Mouse (Mus musculus): ENCODE measurements around the gene Hax1. TPM values are rescaled to one million over a fixed set of nuclear protein-coding genes. Genes with fewer than 3 reads are reported as not detected.

Gene Hax1
- polyA plus RNA-seq, 1 experiment from 2014 or later = 99.6 TPM

- Histone ChIP-seq H3K36me3 (replicated peaks; ENCODE audit: insufficient read depth, low read length) (peaks cover 30% of the 10 kb centered on the region), H3K9ac (replicated peaks) (no peak overlapping the region), H3K27me3 (ENCODE audit: insufficient read depth, low read length) (no peaks in the 10 kb centered on the region), H3K9me3 (ENCODE audit: low read length) (no peaks in the 10 kb centered on the region), H3K27ac (ENCODE audit: low read depth) (peak overlapping the region; percentile 92), H3K4me2 (ENCODE audit: low read depth, low read length) (no peak overlapping the region), H3K4me3 (ENCODE audit: low read depth, low read length) (no peak overlapping the region), H3K4me1 (ENCODE audit: insufficient read depth) (peaks cover 13% of the 10 kb centered on the region)
- no peak for DNase-seq
- no peak for ATAC-seq
- WGBS (ENCODE audit: insufficient replicate concordance) = 75% methylated on average over 4 of the region's 4 CpGs
- TF ChIP-seq CTCF (IDR thresholded peaks at IDR 0.05; ENCODE audit: low read depth) (no peak), EP300 (IDR thresholded peaks at IDR 0.05; ENCODE audit: low read depth) (no peak)
Measured at GRCm38 (mm10) chr3:89999830-90000229, 1.2 kb upstream of the Hax1 start.

GRCm38 (mm10) chr3:89999090-89999489, 510 bp upstream of the Hax1 start:
- ATAC-seq (peak; percentile 19; the same call in 1 of the 2 replicates), DNase-seq (no peak)
- Histone ChIP-seq H3K27me3 (ENCODE audit: insufficient read depth, low read length) (no peaks in the 10 kb centered on the region), H3K9me3 (ENCODE audit: low read length) (no peaks in the 10 kb centered on the region), H3K27ac (ENCODE audit: low read depth) (peak overlapping the region; percentile 92), H3K4me3 (ENCODE audit: low read depth, low read length) (peak overlapping the region; percentile 83), H3K4me1 (ENCODE audit: insufficient read depth) (peaks cover 13% of the 10 kb centered on the region), H3K9ac (replicated peaks) (peak overlapping the region; percentile 86), H3K4me2 (ENCODE audit: low read depth, low read length) (peak overlapping the region; percentile 97), H3K36me3 (replicated peaks; ENCODE audit: insufficient read depth, low read length) (peaks cover 27% of the 10 kb centered on the region)
- no peak for TF ChIP-seq EP300 (IDR thresholded peaks at IDR 0.05; ENCODE audit: low read depth)
- TF ChIP-seq CTCF (IDR thresholded peaks at IDR 0.05; ENCODE audit: low read depth) = no peak
- WGBS (ENCODE audit: insufficient replicate concordance) = 23% methylated on average over 8 of the region's 8 CpGs

DNA sequence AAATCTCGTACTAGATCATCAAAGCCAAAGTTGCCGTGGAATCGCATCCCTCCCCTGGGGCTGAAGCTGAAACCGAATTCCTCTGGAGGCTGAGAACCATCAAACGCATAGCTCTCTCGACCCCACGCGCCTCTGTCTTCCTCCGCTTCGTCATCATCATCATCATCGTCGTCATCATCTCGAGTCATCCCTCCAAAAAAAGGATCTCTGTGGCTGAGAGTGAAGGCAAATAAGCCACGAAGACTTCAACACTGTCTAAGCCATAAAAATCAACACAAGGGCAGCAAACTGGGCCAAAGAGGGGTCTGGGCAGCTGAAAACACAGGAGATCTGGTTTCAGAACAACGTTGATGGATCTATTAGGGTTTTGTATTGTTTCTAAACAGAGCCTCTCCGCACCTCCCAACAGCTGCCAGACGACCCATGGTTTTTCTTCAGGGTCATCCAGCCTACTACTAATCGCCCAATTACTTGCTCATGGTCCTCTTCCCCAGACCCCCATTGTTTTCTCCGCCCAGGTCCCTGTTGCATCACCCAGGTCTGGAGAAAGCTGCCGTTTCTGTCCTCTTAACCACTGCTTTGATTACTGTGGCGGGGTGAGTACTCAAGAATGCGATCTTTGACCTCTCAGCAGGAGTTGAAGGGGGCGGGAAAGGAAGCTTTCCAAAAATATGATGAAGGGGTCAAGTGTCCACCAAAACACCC, 637 bp downstream of the Hax1 start:
- peak; percentile 58 for ATAC-seq
- Histone ChIP-seq H3K4me2 (ENCODE audit: low read depth, low read length) (peak overlapping the region; percentile 97), H3K27me3 (ENCODE audit: insufficient read depth, low read length) (no peaks in the 10 kb centered on the region), H3K27ac (ENCODE audit: low read depth) (peak overlapping the region; percentile 92), H3K36me3 (replicated peaks; ENCODE audit: insufficient read depth, low read length) (peaks cover 24% of the 10 kb centered on the region), H3K9me3 (ENCODE audit: low read length) (no peaks in the 10 kb centered on the region), H3K4me1 (ENCODE audit: insufficient read depth) (peaks cover 13% of the 10 kb centered on the region), H3K9ac (replicated peaks) (peak overlapping the region; percentile 86), H3K4me3 (ENCODE audit: low read depth, low read length) (peak overlapping the region; percentile 83)
- no peak for TF ChIP-seq EP300 (IDR thresholded peaks at IDR 0.05; ENCODE audit: low read depth)
- no peak for TF ChIP-seq CTCF (IDR thresholded peaks at IDR 0.05; ENCODE audit: low read depth)
- DNase-seq = peak; percentile 16
- 9% methylated on average over 22 of the region's 23 CpGs for WGBS (ENCODE audit: insufficient replicate concordance)

DNA sequence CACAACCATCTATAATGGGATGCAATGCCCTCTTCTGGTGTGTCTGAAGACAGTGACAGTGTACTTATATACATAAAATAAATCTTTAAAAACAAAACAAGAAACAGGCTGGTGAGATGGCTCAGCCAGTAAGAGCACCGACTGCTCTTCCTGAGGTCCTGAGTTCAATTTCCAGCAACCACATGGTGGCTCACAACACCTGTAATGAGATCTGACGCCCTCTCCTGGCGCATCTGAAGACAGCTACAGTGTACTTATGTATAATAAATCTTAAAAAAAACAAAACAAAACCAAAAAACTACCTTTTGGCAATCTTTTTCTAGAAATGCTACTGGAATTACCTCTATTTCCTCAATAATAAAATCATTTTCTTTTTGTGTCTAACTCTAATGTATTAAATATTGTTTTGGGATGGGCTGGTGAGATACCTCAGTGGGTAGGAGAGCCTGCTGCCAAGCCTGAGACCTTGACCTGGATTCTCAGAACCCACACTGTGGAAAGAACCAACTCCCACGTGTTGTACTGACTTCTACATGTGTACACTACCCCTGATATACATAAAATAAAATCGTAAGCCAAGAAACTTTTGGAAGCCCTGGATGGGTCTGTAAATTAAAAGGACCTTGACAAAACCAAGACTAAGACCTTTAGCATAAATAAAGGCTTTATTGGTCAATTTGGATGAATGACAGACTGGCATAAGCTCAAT, 3.6 kb downstream of the Hax1 start:
- Histone ChIP-seq H3K4me3 (ENCODE audit: low read depth, low read length) (no peak overlapping the region), H3K4me2 (ENCODE audit: low read depth, low read length) (no peak overlapping the region), H3K36me3 (replicated peaks; ENCODE audit: insufficient read depth, low read length) (0 out of 2 replicates have a peak, but pooled peaks cover 3% of the 10 kb centered on the region), H3K4me1 (ENCODE audit: insufficient read depth) (peaks cover 13% of the 10 kb centered on the region), H3K27ac (ENCODE audit: low read depth) (no peak overlapping the region), H3K9ac (replicated peaks) (no peak overlapping the region), H3K27me3 (ENCODE audit: insufficient read depth, low read length) (no peaks in the 10 kb centered on the region), H3K9me3 (ENCODE audit: low read length) (no peaks in the 10 kb centered on the region)
- WGBS (ENCODE audit: insufficient replicate concordance) = 77% methylated on average over 5 of the region's 5 CpGs
- ATAC-seq (no peak), DNase-seq (no peak)
- TF ChIP-seq CTCF (IDR thresholded peaks at IDR 0.05; ENCODE audit: low read depth) = no peak
- TF ChIP-seq EP300 (IDR thresholded peaks at IDR 0.05; ENCODE audit: low read depth) = no peak

- DNase-seq = no peak
- Histone ChIP-seq H3K36me3 (replicated peaks; ENCODE audit: insufficient read depth, low read length) (no peaks in the 10 kb centered on the region), H3K27ac (ENCODE audit: low read depth) (no peak overlapping the region), H3K9ac (replicated peaks) (no peak overlapping the region), H3K9me3 (ENCODE audit: low read length) (no peaks in the 10 kb centered on the region), H3K4me2 (ENCODE audit: low read depth, low read length) (no peak overlapping the region), H3K27me3 (ENCODE audit: insufficient read depth, low read length) (no peaks in the 10 kb centered on the region), H3K4me3 (ENCODE audit: low read depth, low read length) (no peak overlapping the region), H3K4me1 (ENCODE audit: insufficient read depth) (no peaks in the 10 kb centered on the region)
- TF ChIP-seq CTCF (IDR thresholded peaks at IDR 0.05; ENCODE audit: low read depth) (no peak), EP300 (IDR thresholded peaks at IDR 0.05; ENCODE audit: low read depth) (no peak)
- WGBS (ENCODE audit: insufficient replicate concordance) = 57% methylated on average over 4 of the region's 4 CpGs
- no peak for ATAC-seq
Measured at GRCm38 (mm10) chr3:89987822-89988221, 10.8 kb downstream of the Hax1 start.

DNA sequence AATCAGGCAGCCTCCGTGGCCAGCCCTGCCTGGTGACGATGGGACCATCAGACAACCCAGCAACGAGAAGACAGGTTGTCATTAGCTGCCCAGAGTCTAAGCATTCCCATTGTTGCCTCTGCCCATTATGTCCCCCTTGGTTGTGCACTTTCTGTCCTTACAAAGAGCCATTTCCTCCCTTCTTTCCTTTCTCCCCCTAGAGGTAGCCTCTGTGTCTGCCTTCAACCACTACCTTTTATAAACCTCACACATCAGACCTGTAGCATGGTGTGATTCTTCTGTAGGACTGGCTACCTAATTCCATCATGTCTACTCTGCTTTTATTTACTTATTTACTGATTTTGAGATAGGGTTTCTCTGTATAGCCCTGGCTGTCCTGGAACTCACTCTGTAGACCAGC, 11.4 kb downstream of the Hax1 start:
- H3K36me3 ChIP-seq (replicated peaks; ENCODE audit: insufficient read depth, low read length) = no peaks in the 10 kb centered on the region
- H3K4me3 ChIP-seq (ENCODE audit: low read depth, low read length) = no peak overlapping the region
- 47% methylated on average over 3 of the region's 3 CpGs for WGBS (ENCODE audit: insufficient replicate concordance)
- TF ChIP-seq EP300 (IDR thresholded peaks at IDR 0.05; ENCODE audit: low read depth) = no peak
- peak; percentile 33 for TF ChIP-seq CTCF (IDR thresholded peaks at IDR 0.05; ENCODE audit: low read depth)
- H3K27ac ChIP-seq (ENCODE audit: low read depth) = no peak overlapping the region
- H3K27me3 ChIP-seq (ENCODE audit: insufficient read depth, low read length) = no peaks in the 10 kb centered on the region
- DNase-seq (no peak), ATAC-seq (no peak)
- no peaks in the 10 kb centered on the region for H3K4me1 ChIP-seq (ENCODE audit: insufficient read depth)
- H3K9ac ChIP-seq (replicated peaks) = no peak overlapping the region
- H3K4me2 ChIP-seq (ENCODE audit: low read depth, low read length) = no peak overlapping the region
- no peaks in the 10 kb centered on the region for H3K9me3 ChIP-seq (ENCODE audit: low read length)
